Mouse (Mus musculus) NIH3T3 (cell line): ENCODE measurements around the gene Rdh16f2.
"Not testable (repeated sequence)": the region's sequence is repeated elsewhere in the genome, so short reads cannot be mapped to it uniquely, and the experiment has no call there.

ENCODE experiments used
- DNase-seq: peaks from one replicate; pipeline ENCODE4 v3.0.0-alpha.2; 2012; ENCODE audit warnings: low read depth

Rdh16f2 gene

GRCm38 (mm10) chr10:127891481-127891880 lies 25.2 kb downstream of the Rdh16f2 start:
- no peak for DNase-seq

GRCm38 (mm10) chr10:127893163-127894022 lies 27.1 kb downstream of the Rdh16f2 start:
- not testable (repeated sequence) for DNase-seq

- DNase-seq: no peak
These were observed 30.4 kb downstream of the Rdh16f2 start for GRCm38 (mm10) chr10:127896705-127897104.

GRCm38 (mm10) chr10:127897506-127897905 lies 31.2 kb downstream of the Rdh16f2 start:
- no peak for DNase-seq

- no peak for DNase-seq
These were observed 31.9 kb downstream of the Rdh16f2 start, which contains the start of gene Sdr9c7 for GRCm38 (mm10) chr10:127898218-127898617. TSS of gene Sdr9c7 (plus strand) at chr10:127898518.

- no peak for DNase-seq
These were observed 33.5 kb downstream of the Rdh16f2 start for GRCm38 (mm10) chr10:127899783-127900182.

GRCm38 (mm10) chr10:127901751-127902150 lies 35.5 kb downstream of the Rdh16f2 start:
- DNase-seq: no peak

- no peak for DNase-seq
These were observed 36.8 kb downstream of the Rdh16f2 start for GRCm38 (mm10) chr10:127903116-127903515.

- no peak for DNase-seq
These were observed 38.6 kb downstream of the Rdh16f2 start for GRCm38 (mm10) chr10:127904718-127905446.

- no peak for DNase-seq
These were observed 39.9 kb downstream of the Rdh16f2 start for GRCm38 (mm10) chr10:127906138-127906537.

GRCm38 (mm10) chr10:127907386-127907951 lies 41.2 kb downstream of the Rdh16f2 start:
- no peak for DNase-seq

- DNase-seq: peak; percentile 14
These were observed 49.3 kb downstream of the Rdh16f2 start for GRCm38 (mm10) chr10:127915578-127915977.

- DNase-seq: not testable (repeated sequence)
These were observed 50.9 kb downstream of the Rdh16f2 start for GRCm38 (mm10) chr10:127917183-127917582.

GRCm38 (mm10) chr10:127917651-127918050 lies 51.4 kb downstream of the Rdh16f2 start:
- no peak for DNase-seq

- no peak for DNase-seq
These were observed 56.0 kb downstream of the Rdh16f2 start for GRCm38 (mm10) chr10:127922241-127922640.

- no peak for DNase-seq
These were observed 56.8 kb downstream of the Rdh16f2 start for GRCm38 (mm10) chr10:127923024-127923423.

GRCm38 (mm10) chr10:127924597-127925378 lies 58.5 kb downstream of the Rdh16f2 start:
- DNase-seq: peak; percentile 94
